Mouse (Mus musculus): Measurements from ENCODE around the gene Sdhaf2. TPM values are rescaled to one million over a fixed set of nuclear protein-coding genes. Genes with fewer than 3 reads are reported as not detected.

Sdhaf2 gene
- polyA plus RNA-seq, 1 experiment, result 42.2 TPM

GRCm38 (mm10) chr19:10510759-10511330 is 15.1 kb downstream of the Sdhaf2 start:
- no peak for DNase-seq
- TF ChIP-seq CTCF (IDR thresholded peaks at IDR 0.05; ENCODE audit: borderline replicate concordance, control insufficient read depth, extremely low read depth, insufficient read depth, low read length, poor library complexity) (no peak), POLR2A (IDR thresholded peaks at IDR 0.05; ENCODE audit: control insufficient read depth, extremely low read depth, insufficient read depth, low read length, poor library complexity) (no peak)
- Histone ChIP-seq H3K4me3 (ENCODE audit: control insufficient read depth, insufficient read depth, low read length) (no peak overlapping the region), H3K4me1 (replicated peaks; ENCODE audit: control insufficient read depth, insufficient read depth, low read length) (no peaks in the 10 kb centered on the region), H3K27me3 (ENCODE audit: control insufficient read depth, insufficient read depth, low read length) (no peaks in the 10 kb centered on the region), H3K27ac (ENCODE audit: control insufficient read depth, insufficient read depth, low read length) (no peak overlapping the region), H3K36me3 (ENCODE audit: control insufficient read depth, insufficient read depth, low read length) (peaks cover 42% of the 10 kb centered on the region)
- 82% methylated on average over 6 of the region's 6 CpGs for WGBS

- Histone ChIP-seq H3K27ac (ENCODE audit: control insufficient read depth, insufficient read depth, low read length) (no peak overlapping the region), H3K36me3 (ENCODE audit: control insufficient read depth, insufficient read depth, low read length) (peaks cover 53% of the 10 kb centered on the region), H3K4me3 (ENCODE audit: control insufficient read depth, insufficient read depth, low read length) (no peak overlapping the region), H3K4me1 (replicated peaks; ENCODE audit: control insufficient read depth, insufficient read depth, low read length) (no peaks in the 10 kb centered on the region), H3K27me3 (ENCODE audit: control insufficient read depth, insufficient read depth, low read length) (no peaks in the 10 kb centered on the region)
- 35% methylated on average over 4 of the region's 4 CpGs for WGBS
- DNase-seq, result peak; percentile 51
- TF ChIP-seq CTCF (IDR thresholded peaks at IDR 0.05; ENCODE audit: borderline replicate concordance, control insufficient read depth, extremely low read depth, insufficient read depth, low read length, poor library complexity), result peak; percentile 70; the same call in 1 of the 2 replicates
- TF ChIP-seq POLR2A (IDR thresholded peaks at IDR 0.05; ENCODE audit: control insufficient read depth, extremely low read depth, insufficient read depth, low read length, poor library complexity), result no peak
These were observed 23.4 kb downstream of the Sdhaf2 start for GRCm38 (mm10) chr19:10502571-10502970.

- no peak overlapping the region for H3K4me3 ChIP-seq (ENCODE audit: control insufficient read depth, insufficient read depth, low read length)
- no peak for TF ChIP-seq POLR2A (IDR thresholded peaks at IDR 0.05; ENCODE audit: control insufficient read depth, extremely low read depth, insufficient read depth, low read length, poor library complexity)
- no peak for TF ChIP-seq CTCF (IDR thresholded peaks at IDR 0.05; ENCODE audit: borderline replicate concordance, control insufficient read depth, extremely low read depth, insufficient read depth, low read length, poor library complexity)
- WGBS, result 97% methylated on average over 8 of the region's 8 CpGs
- H3K36me3 ChIP-seq (ENCODE audit: control insufficient read depth, insufficient read depth, low read length), result peaks cover 40% of the 10 kb centered on the region
- no peaks in the 10 kb centered on the region for H3K4me1 ChIP-seq (replicated peaks; ENCODE audit: control insufficient read depth, insufficient read depth, low read length)
- no peaks in the 10 kb centered on the region for H3K27me3 ChIP-seq (ENCODE audit: control insufficient read depth, insufficient read depth, low read length)
- H3K27ac ChIP-seq (ENCODE audit: control insufficient read depth, insufficient read depth, low read length), result no peak overlapping the region
- no peak for DNase-seq
These were observed 25.4 kb downstream of the Sdhaf2 start for GRCm38 (mm10) chr19:10500581-10500980.

GRCm38 (mm10) chr19:10497512-10498160 is 28.3 kb downstream of the Sdhaf2 start:
- H3K27me3 ChIP-seq (ENCODE audit: control insufficient read depth, insufficient read depth, low read length), result no peaks in the 10 kb centered on the region
- WGBS, result 29% methylated on average over 8 of the region's 8 CpGs
- H3K4me3 ChIP-seq (ENCODE audit: control insufficient read depth, insufficient read depth, low read length), result no peak overlapping the region
- no peaks in the 10 kb centered on the region for H3K4me1 ChIP-seq (replicated peaks; ENCODE audit: control insufficient read depth, insufficient read depth, low read length)
- H3K36me3 ChIP-seq (ENCODE audit: control insufficient read depth, insufficient read depth, low read length), result peaks cover 25% of the 10 kb centered on the region
- TF ChIP-seq CTCF (IDR thresholded peaks at IDR 0.05; ENCODE audit: borderline replicate concordance, control insufficient read depth, extremely low read depth, insufficient read depth, low read length, poor library complexity) (no peak), POLR2A (IDR thresholded peaks at IDR 0.05; ENCODE audit: control insufficient read depth, extremely low read depth, insufficient read depth, low read length, poor library complexity) (no peak)
- H3K27ac ChIP-seq (ENCODE audit: control insufficient read depth, insufficient read depth, low read length), result no peak overlapping the region
- DNase-seq, result no peak

GRCm38 (mm10) chr19:10496976-10497375 is 29.0 kb downstream of the Sdhaf2 start:
- no peak for TF ChIP-seq POLR2A (IDR thresholded peaks at IDR 0.05; ENCODE audit: control insufficient read depth, extremely low read depth, insufficient read depth, low read length, poor library complexity)
- TF ChIP-seq CTCF (IDR thresholded peaks at IDR 0.05; ENCODE audit: borderline replicate concordance, control insufficient read depth, extremely low read depth, insufficient read depth, low read length, poor library complexity), result no peak

GRCm38 (mm10) chr19:10495670-10496069 is 30.3 kb downstream of the Sdhaf2 start:
- Histone ChIP-seq H3K4me3 (ENCODE audit: control insufficient read depth, insufficient read depth, low read length) (no peak overlapping the region), H3K36me3 (ENCODE audit: control insufficient read depth, insufficient read depth, low read length) (peaks cover 10% of the 10 kb centered on the region)
- TF ChIP-seq POLR2A (IDR thresholded peaks at IDR 0.05; ENCODE audit: control insufficient read depth, extremely low read depth, insufficient read depth, low read length, poor library complexity), result no peak
- no peak for TF ChIP-seq CTCF (IDR thresholded peaks at IDR 0.05; ENCODE audit: borderline replicate concordance, control insufficient read depth, extremely low read depth, insufficient read depth, low read length, poor library complexity)

More at GRCm38 (mm10) chr19:10496976-10497375, 29.0 kb downstream of the Sdhaf2 start:
- DNase-seq, result no peak
- Histone ChIP-seq H3K27ac (ENCODE audit: control insufficient read depth, insufficient read depth, low read length) (no peak overlapping the region), H3K36me3 (ENCODE audit: control insufficient read depth, insufficient read depth, low read length) (peaks cover 23% of the 10 kb centered on the region), H3K27me3 (ENCODE audit: control insufficient read depth, insufficient read depth, low read length) (no peaks in the 10 kb centered on the region), H3K4me1 (replicated peaks; ENCODE audit: control insufficient read depth, insufficient read depth, low read length) (no peaks in the 10 kb centered on the region), H3K4me3 (ENCODE audit: control insufficient read depth, insufficient read depth, low read length) (no peak overlapping the region)
- 92% methylated on average over 2 of the region's 2 CpGs for WGBS

More at GRCm38 (mm10) chr19:10495670-10496069, 30.3 kb downstream of the Sdhaf2 start:
- H3K4me1 ChIP-seq (replicated peaks; ENCODE audit: control insufficient read depth, insufficient read depth, low read length), result no peaks in the 10 kb centered on the region
- no peaks in the 10 kb centered on the region for H3K27me3 ChIP-seq (ENCODE audit: control insufficient read depth, insufficient read depth, low read length)
- no peak for DNase-seq
- WGBS, result 97% methylated on average over 1 of the region's 1 CpGs
- H3K27ac ChIP-seq (ENCODE audit: control insufficient read depth, insufficient read depth, low read length), result no peak overlapping the region

Data from thymus, adult 2 months (tissue).